Mouse (Mus musculus): ENCODE measurements around the gene Slco2b1. TPM values are rescaled to one million over a fixed set of nuclear protein-coding genes. Genes with fewer than 3 reads are reported as not detected.

Gene Slco2b1
- polyA plus RNA-seq, 1 experiment, result 8.6 TPM

GRCm38 (mm10) chr7:99671544-99672435 lies 39.4 kb downstream of the Slco2b1 start:
- H3K27ac ChIP-seq (ENCODE audit: insufficient read depth, low read depth, low read length), result no peak overlapping the region
- H3K4me3 ChIP-seq (ENCODE audit: insufficient read depth, low read length), result no peak overlapping the region
- TF ChIP-seq POLR2A (IDR thresholded peaks at IDR 0.05; ENCODE audit: borderline replicate concordance, low read depth, low read length) (no peak), CTCF (IDR thresholded peaks at IDR 0.05; ENCODE audit: low read depth, low read length) (no peak)
- peaks cover 42% of the 10 kb centered on the region for H3K4me1 ChIP-seq (ENCODE audit: control insufficient read depth, insufficient read depth, low read length)

- Histone ChIP-seq H3K27ac (ENCODE audit: insufficient read depth, low read depth, low read length) (no peak overlapping the region), H3K4me1 (ENCODE audit: control insufficient read depth, insufficient read depth, low read length) (peaks cover 37% of the 10 kb centered on the region), H3K4me3 (ENCODE audit: insufficient read depth, low read length) (no peak overlapping the region)
- no peak for TF ChIP-seq POLR2A (IDR thresholded peaks at IDR 0.05; ENCODE audit: borderline replicate concordance, low read depth, low read length)
- TF ChIP-seq CTCF (IDR thresholded peaks at IDR 0.05; ENCODE audit: low read depth, low read length), result no peak
Observed at GRCm38 (mm10) chr7:99670915-99671314, 40.2 kb downstream of the Slco2b1 start.

GRCm38 (mm10) chr7:99668802-99669201 lies 42.3 kb downstream of the Slco2b1 start:
- H3K4me3 ChIP-seq (ENCODE audit: insufficient read depth, low read length), result no peak overlapping the region
- peaks cover 18% of the 10 kb centered on the region for H3K4me1 ChIP-seq (ENCODE audit: control insufficient read depth, insufficient read depth, low read length)
- TF ChIP-seq CTCF (IDR thresholded peaks at IDR 0.05; ENCODE audit: low read depth, low read length) (no peak), POLR2A (IDR thresholded peaks at IDR 0.05; ENCODE audit: borderline replicate concordance, low read depth, low read length) (no peak)
- no peak overlapping the region for H3K27ac ChIP-seq (ENCODE audit: insufficient read depth, low read depth, low read length)

GRCm38 (mm10) chr7:99667096-99667495 lies 44.0 kb downstream of the Slco2b1 start:
- TF ChIP-seq POLR2A (IDR thresholded peaks at IDR 0.05; ENCODE audit: borderline replicate concordance, low read depth, low read length) (no peak), CTCF (IDR thresholded peaks at IDR 0.05; ENCODE audit: low read depth, low read length) (no peak)
- H3K4me3 ChIP-seq (ENCODE audit: insufficient read depth, low read length), result no peak overlapping the region
- no peak overlapping the region for H3K27ac ChIP-seq (ENCODE audit: insufficient read depth, low read depth, low read length)
- H3K4me1 ChIP-seq (ENCODE audit: control insufficient read depth, insufficient read depth, low read length), result peaks cover 12% of the 10 kb centered on the region

- TF ChIP-seq CTCF (IDR thresholded peaks at IDR 0.05; ENCODE audit: low read depth, low read length), result no peak
- no peak for TF ChIP-seq POLR2A (IDR thresholded peaks at IDR 0.05; ENCODE audit: borderline replicate concordance, low read depth, low read length)
- Histone ChIP-seq H3K27ac (ENCODE audit: insufficient read depth, low read depth, low read length) (no peak overlapping the region), H3K4me1 (ENCODE audit: control insufficient read depth, insufficient read depth, low read length) (peaks cover 12% of the 10 kb centered on the region), H3K4me3 (ENCODE audit: insufficient read depth, low read length) (no peak overlapping the region)
Observed at GRCm38 (mm10) chr7:99665731-99666452, 45.2 kb downstream of the Slco2b1 start.

- TF ChIP-seq POLR2A (IDR thresholded peaks at IDR 0.05; ENCODE audit: borderline replicate concordance, low read depth, low read length) (no peak), CTCF (IDR thresholded peaks at IDR 0.05; ENCODE audit: low read depth, low read length) (no peak)
- peaks cover 5% of the 10 kb centered on the region; the same call in 1 of the 2 replicates for H3K4me1 ChIP-seq (ENCODE audit: control insufficient read depth, insufficient read depth, low read length)
- H3K4me3 ChIP-seq (ENCODE audit: insufficient read depth, low read length), result no peak overlapping the region
- H3K27ac ChIP-seq (ENCODE audit: insufficient read depth, low read depth, low read length), result no peak overlapping the region
Observed at GRCm38 (mm10) chr7:99664571-99665485, 46.3 kb downstream of the Slco2b1 start.

GRCm38 (mm10) chr7:99663507-99664220 lies 47.5 kb downstream of the Slco2b1 start:
- Histone ChIP-seq H3K4me3 (ENCODE audit: insufficient read depth, low read length) (no peak overlapping the region), H3K27ac (ENCODE audit: insufficient read depth, low read depth, low read length) (no peak overlapping the region), H3K4me1 (ENCODE audit: control insufficient read depth, insufficient read depth, low read length) (peaks cover 5% of the 10 kb centered on the region; the same call in 1 of the 2 replicates)
- TF ChIP-seq POLR2A (IDR thresholded peaks at IDR 0.05; ENCODE audit: borderline replicate concordance, low read depth, low read length) (no peak), CTCF (IDR thresholded peaks at IDR 0.05; ENCODE audit: low read depth, low read length) (no peak)

GRCm38 (mm10) chr7:99662311-99662710 lies 48.8 kb downstream of the Slco2b1 start:
- no peak overlapping the region for H3K27ac ChIP-seq (ENCODE audit: insufficient read depth, low read depth, low read length)

More at GRCm38 (mm10) chr7:99662311-99662710, 48.8 kb downstream of the Slco2b1 start:
- peaks cover 5% of the 10 kb centered on the region; the same call in 1 of the 2 replicates for H3K4me1 ChIP-seq (ENCODE audit: control insufficient read depth, insufficient read depth, low read length)
- no peak overlapping the region for H3K4me3 ChIP-seq (ENCODE audit: insufficient read depth, low read length)
- no peak for TF ChIP-seq CTCF (IDR thresholded peaks at IDR 0.05; ENCODE audit: low read depth, low read length)
- TF ChIP-seq POLR2A (IDR thresholded peaks at IDR 0.05; ENCODE audit: borderline replicate concordance, low read depth, low read length), result no peak
